Mouse (Mus musculus) effector memory CD4-positive, alpha-beta T cell, adult 5 months (primary cell): ENCODE results near the gene Aftph. TPM values are rescaled to one million over a fixed set of nuclear protein-coding genes. Genes with fewer than 3 reads are reported as not detected.

Experiments
- polyA plus RNA-seq: library from polyadenylated mRNA; unstranded; fragments of 100-300 nt; shearing (Covaris generic); gene quantifications from one replicate; pipeline ENCODE4 v1.2.1, GENCODE M21; 2017

Gene Aftph
- polyA plus RNA-seq, result 55.1 TPM

GRCm38 (mm10) chr11:20741201-20742100 is at the start of gene Aftph:
Aftph (minus strand) TSS chr11:20741589.

Other genes with a start within 250 kb of the Aftph start
- gene Sertad2, start 198.3 kb downstream of the Aftph start, polyA plus RNA-seq, result 29.5 TPM
- 8.8 TPM for gene Lgalsl, start 89.5 kb upstream of the Aftph start, polyA plus RNA-seq